Mouse (Mus musculus) liver, embryonic 15.5 days (tissue): ENCODE measurements around the gene Plcl2. TPM values are rescaled to one million over a fixed set of nuclear protein-coding genes. Genes with fewer than 3 reads are reported as not detected.
"Not testable (repeated sequence)": the region's sequence is repeated elsewhere in the genome, so short reads cannot be mapped to it uniquely, and the experiment has no call there.

Source experiments
- ATAC-seq: fragments of 200-750 bp; cut with Nextera tagmentation; 2 replicates; pipeline ENCODE4 v1.8.0; 2017; ENCODE audit warnings: moderate number of reproducible peaks, mild to moderate bottlenecking, moderate library complexity; ENCODE audit not compliant: insufficient read depth
- H3K27ac ChIP-seq: fragments of 300-500 bp; sonication (generic); replicated peaks from 2 replicates; pipeline ENCODE4 v1.5.1; 2015; ENCODE audit warnings: mild to moderate bottlenecking, inconsistent platforms
- H3K27me3 ChIP-seq: fragments of 300-500 bp; sonication (generic); 2 replicates; pipeline ENCODE4 v1.6.1; 2015; ENCODE audit warnings: mild to moderate bottlenecking, inconsistent platforms
- H3K36me3 ChIP-seq: fragments of 300-500 bp; sonication (generic); replicated peaks from 2 replicates; pipeline ENCODE4 v1.6.1; 2015; ENCODE audit warnings: moderate library complexity, mild to moderate bottlenecking, inconsistent platforms
- H3K4me1 ChIP-seq: fragments of 300-500 bp; sonication (generic); replicated peaks from 2 replicates; pipeline ENCODE4 v1.6.1; 2015; ENCODE audit warnings: inconsistent platforms
- H3K4me2 ChIP-seq: fragments of 300-500 bp; sonication (generic); 2 replicates; pipeline ENCODE4 v1.6.1; 2015; ENCODE audit warnings: moderate library complexity, mild to moderate bottlenecking, inconsistent platforms
- H3K4me3 ChIP-seq: fragments of 300-500 bp; sonication (generic); replicated peaks from 2 replicates; pipeline ENCODE4 v1.5.1; 2015; ENCODE audit warnings: mild to moderate bottlenecking, inconsistent platforms
- H3K9ac ChIP-seq: fragments of 300-500 bp; sonication (generic); 2 replicates; pipeline ENCODE4 v1.6.1; 2015; ENCODE audit warnings: moderate library complexity, mild to moderate bottlenecking, inconsistent platforms
- H3K9me3 ChIP-seq: fragments of 300-500 bp; sonication (generic); replicated peaks from 2 replicates; pipeline ENCODE4 v1.6.1; 2016; ENCODE audit warnings: inconsistent platforms
- WGBS: fragments of 180-500 bp; shearing (Covaris S2); methylation state at CpG from one replicate; pipeline ENCODE4 v1.1.7; 2015; ENCODE audit warnings: mixed read lengths; ENCODE audit not compliant: insufficient replicate concordance; 5-methylcytosine and 5-hydroxymethylcytosine counted together
- polyA plus RNA-seq: library from polyadenylated mRNA; unstranded; fragments of >200 nt; fragmentation: Nextera tagmentation; extraction: Ambion mirVana; gene quantifications from 2 replicates; pipeline ENCODE4 v1.2.1, GENCODE M21; 2015

The Plcl2 gene
- polyA plus RNA-seq, 1 experiment from 2014 or later, result 1.6 TPM

- H3K4me3 ChIP-seq, result no peak overlapping the region
- H3K4me2 ChIP-seq, result no peak overlapping the region
- no peak for ATAC-seq
- H3K9ac ChIP-seq, result no peak overlapping the region
- H3K4me1 ChIP-seq, result no peaks in the 10 kb centered on the region
- H3K27ac ChIP-seq, result no peak overlapping the region
- H3K36me3 ChIP-seq, result no peaks in the 10 kb centered on the region
- WGBS, result 45% methylated on average over 2 of the region's 2 CpGs
- H3K9me3 ChIP-seq, result no peaks in the 10 kb centered on the region
- H3K27me3 ChIP-seq, result no peaks in the 10 kb centered on the region
Measured at GRCm38 (mm10) chr17:50537786-50538185, 28.6 kb downstream of the Plcl2 start.

- Histone ChIP-seq H3K36me3 (no peaks in the 10 kb centered on the region), H3K4me2 (no peak overlapping the region), H3K4me1 (0 out of 2 replicates have a peak, but pooled peaks cover 4% of the 10 kb centered on the region), H3K9me3 (no peaks in the 10 kb centered on the region), H3K4me3 (no peak overlapping the region), H3K27me3 (no peaks in the 10 kb centered on the region), H3K27ac (no peak overlapping the region), H3K9ac (no peak overlapping the region)
- ATAC-seq, result no peak
- WGBS, result 49% methylated on average over 1 of the region's 1 CpGs
Measured at GRCm38 (mm10) chr17:50544860-50545259, 35.7 kb downstream of the Plcl2 start.

GRCm38 (mm10) chr17:50545274-50545673, 36.1 kb downstream of the Plcl2 start:
- 0 out of 2 replicates have a peak, but pooled peaks cover 4% of the 10 kb centered on the region for H3K4me1 ChIP-seq
- H3K9me3 ChIP-seq, result no peaks in the 10 kb centered on the region
- ATAC-seq, result peak; percentile 54
- no peak overlapping the region for H3K4me3 ChIP-seq
- no peak overlapping the region for H3K4me2 ChIP-seq
- 48% methylated on average over 6 of the region's 6 CpGs for WGBS
- H3K9ac ChIP-seq, result no peak overlapping the region
- no peaks in the 10 kb centered on the region for H3K27me3 ChIP-seq
- no peak overlapping the region for H3K27ac ChIP-seq
- no peaks in the 10 kb centered on the region for H3K36me3 ChIP-seq

- 40% methylated on average over 2 of the region's 2 CpGs for WGBS
- peaks cover 9% of the 10 kb centered on the region for H3K4me1 ChIP-seq
- no peak overlapping the region for H3K27ac ChIP-seq
- H3K4me3 ChIP-seq, result no peak overlapping the region
- no peaks in the 10 kb centered on the region for H3K27me3 ChIP-seq
- peak; percentile 52 for ATAC-seq
- no peaks in the 10 kb centered on the region for H3K36me3 ChIP-seq
- H3K9ac ChIP-seq, result no peak overlapping the region
- H3K9me3 ChIP-seq, result no peaks in the 10 kb centered on the region
- no peak overlapping the region for H3K4me2 ChIP-seq
Measured at GRCm38 (mm10) chr17:50552130-50552529, 42.9 kb downstream of the Plcl2 start.

DNA sequence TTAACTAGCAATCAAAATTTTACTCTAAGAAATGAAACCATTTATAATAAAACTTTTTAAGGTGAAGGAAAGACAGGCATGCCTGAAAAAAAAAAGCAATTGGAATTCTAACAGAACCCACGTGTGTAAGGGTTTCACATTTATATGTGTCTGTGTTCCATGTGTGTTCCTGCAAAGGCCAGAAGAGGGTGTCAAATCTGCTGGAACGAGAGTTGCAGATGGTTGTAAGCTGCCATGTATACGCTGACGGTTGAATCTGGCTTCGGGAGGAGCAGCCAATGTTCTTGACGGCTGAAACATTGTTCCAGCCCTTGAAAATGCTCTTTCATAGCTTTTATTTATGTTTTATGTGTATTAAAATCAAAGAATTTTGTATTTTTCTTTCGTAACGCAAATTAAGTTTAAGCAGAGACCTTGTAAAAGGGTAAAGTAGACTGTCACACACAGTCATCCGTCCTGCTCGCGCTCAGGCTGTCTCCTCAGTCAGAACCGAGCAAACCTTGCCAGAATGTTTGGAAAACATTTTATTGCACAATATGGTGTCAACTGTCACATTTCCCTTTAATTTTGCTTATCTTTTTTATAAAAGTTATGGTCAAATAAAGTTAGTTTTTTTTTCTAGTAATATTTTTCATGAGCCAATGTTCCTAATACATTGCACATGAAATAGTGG, 48.5 kb downstream of the Plcl2 start:
- 74% methylated on average over 12 of the region's 12 CpGs for WGBS
- Histone ChIP-seq H3K27me3 (no peaks in the 10 kb centered on the region), H3K4me3 (no peak overlapping the region), H3K9ac (no peak overlapping the region), H3K27ac (no peak overlapping the region), H3K4me2 (no peak overlapping the region), H3K36me3 (no peaks in the 10 kb centered on the region), H3K4me1 (no peaks in the 10 kb centered on the region), H3K9me3 (no peaks in the 10 kb centered on the region)
- no peak for ATAC-seq

DNA sequence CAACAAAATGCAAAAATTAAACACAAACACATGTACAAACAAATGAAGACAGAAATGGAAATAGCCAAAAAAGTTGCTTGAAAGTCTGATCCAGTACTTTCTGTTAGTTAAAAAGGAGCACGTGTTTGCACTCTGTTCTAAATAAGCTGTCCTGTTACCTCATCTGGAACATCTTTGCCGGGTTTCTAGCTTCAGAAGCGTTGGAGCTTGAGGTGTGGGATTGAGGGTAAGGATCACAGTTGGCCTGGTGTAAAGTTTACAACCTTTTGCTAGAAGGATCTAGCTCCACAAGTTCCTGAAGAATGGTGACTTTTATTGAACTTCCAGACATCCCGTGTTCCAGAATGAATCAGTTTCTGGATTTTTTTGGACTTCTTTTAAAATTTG, 49.0 kb downstream of the Plcl2 start:
- WGBS, result 65% methylated on average over 4 of the region's 4 CpGs
- H3K4me3 ChIP-seq, result no peak overlapping the region
- no peak overlapping the region for H3K9ac ChIP-seq
- no peaks in the 10 kb centered on the region for H3K4me1 ChIP-seq
- no peaks in the 10 kb centered on the region for H3K9me3 ChIP-seq
- no peak overlapping the region for H3K27ac ChIP-seq
- no peaks in the 10 kb centered on the region for H3K36me3 ChIP-seq
- H3K4me2 ChIP-seq, result no peak overlapping the region
- H3K27me3 ChIP-seq, result no peaks in the 10 kb centered on the region
- no peak for ATAC-seq

GRCm38 (mm10) chr17:50565376-50566123, 56.3 kb downstream of the Plcl2 start:
- no peak for ATAC-seq
- Histone ChIP-seq H3K27ac (no peak overlapping the region), H3K27me3 (no peaks in the 10 kb centered on the region), H3K4me1 (no peaks in the 10 kb centered on the region), H3K4me2 (no peak overlapping the region), H3K9me3 (no peaks in the 10 kb centered on the region), H3K36me3 (no peaks in the 10 kb centered on the region), H3K4me3 (no peak overlapping the region), H3K9ac (no peak overlapping the region)
- 50% methylated on average over 8 of the region's 8 CpGs for WGBS

DNA sequence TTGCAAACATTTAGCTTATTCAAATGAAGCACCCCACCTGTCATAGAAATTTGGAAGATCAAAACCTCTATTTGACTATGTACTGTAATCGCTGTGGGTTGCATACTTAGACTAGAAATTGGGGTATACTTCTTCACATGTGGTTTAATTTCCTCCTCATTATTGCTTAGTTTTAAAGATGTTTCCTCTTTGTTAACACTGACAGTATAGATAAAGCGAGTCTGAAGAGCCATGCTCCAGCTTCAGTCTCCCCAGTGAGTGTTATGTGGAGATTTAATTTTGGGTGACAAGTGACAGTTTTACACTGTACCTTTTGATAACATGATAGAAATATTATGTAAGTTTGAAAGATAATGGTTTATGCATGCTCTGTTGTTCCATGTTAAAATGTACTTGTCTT, 59.6 kb downstream of the Plcl2 start:
- no peak overlapping the region for H3K4me2 ChIP-seq
- H3K9me3 ChIP-seq, result no peaks in the 10 kb centered on the region
- no peaks in the 10 kb centered on the region for H3K4me1 ChIP-seq
- no peak for ATAC-seq
- WGBS, result 26% methylated on average over 2 of the region's 2 CpGs
- no peak overlapping the region for H3K9ac ChIP-seq
- H3K4me3 ChIP-seq, result no peak overlapping the region
- H3K27me3 ChIP-seq, result no peaks in the 10 kb centered on the region
- no peaks in the 10 kb centered on the region for H3K36me3 ChIP-seq
- no peak overlapping the region for H3K27ac ChIP-seq

DNA sequence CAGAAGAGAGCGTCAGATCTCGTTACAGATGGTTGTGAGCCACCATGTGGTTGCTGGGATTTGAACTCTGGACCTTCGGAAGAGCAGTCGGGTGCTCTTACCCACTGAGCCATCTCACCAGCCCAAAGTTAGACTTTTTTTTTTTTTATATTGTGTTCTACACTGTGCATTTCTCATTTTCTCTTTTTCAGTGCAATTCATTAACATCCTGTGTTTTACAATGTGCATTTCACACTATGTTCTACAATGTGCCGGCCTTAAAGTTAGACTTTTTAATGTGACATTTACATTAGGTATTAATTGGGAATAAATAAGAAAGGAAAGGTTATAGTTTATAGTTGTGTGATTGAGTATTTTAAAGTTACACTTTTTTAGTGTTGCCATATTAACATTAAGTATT, 61.0 kb downstream of the Plcl2 start:
- not testable (repeated sequence) for H3K27me3 ChIP-seq, H3K27ac ChIP-seq, H3K4me2 ChIP-seq, H3K4me1 ChIP-seq, H3K9me3 ChIP-seq, H3K36me3 ChIP-seq, H3K4me3 ChIP-seq, ATAC-seq, H3K9ac ChIP-seq
- 85% methylated on average over 5 of the region's 5 CpGs for WGBS

GRCm38 (mm10) chr17:50570681-50571398, 61.6 kb downstream of the Plcl2 start:
- ATAC-seq, result no peak
- 57% methylated on average over 5 of the region's 5 CpGs for WGBS
- no peak overlapping the region for H3K9ac ChIP-seq

DNA sequence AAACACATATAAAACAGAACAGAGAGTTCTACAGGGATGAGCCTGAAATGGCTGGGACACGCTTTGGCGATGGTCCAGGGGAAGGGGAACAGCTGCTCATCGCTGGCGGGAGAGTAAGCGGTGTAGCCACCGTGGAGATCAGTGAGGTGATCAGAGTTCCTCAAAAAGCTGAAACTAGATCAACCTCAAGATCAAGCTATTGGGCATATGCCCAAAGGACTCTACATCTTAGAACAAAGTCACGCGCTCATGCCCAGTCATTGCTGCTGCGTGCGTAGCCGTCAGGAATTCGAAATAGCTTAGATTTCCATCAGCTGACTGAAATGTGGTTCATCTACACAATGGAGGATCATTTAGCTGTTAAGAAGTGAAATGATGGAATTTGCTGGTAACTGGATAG, 65.0 kb downstream of the Plcl2 start:
- no peaks in the 10 kb centered on the region for H3K27me3 ChIP-seq
- H3K4me2 ChIP-seq, result no peak overlapping the region
- H3K36me3 ChIP-seq, result no peaks in the 10 kb centered on the region
- no peaks in the 10 kb centered on the region for H3K9me3 ChIP-seq
- 82% methylated on average over 12 of the region's 12 CpGs for WGBS
- no peak for ATAC-seq
- no peak overlapping the region for H3K4me3 ChIP-seq
- no peaks in the 10 kb centered on the region for H3K4me1 ChIP-seq
- H3K27ac ChIP-seq, result no peak overlapping the region
- H3K9ac ChIP-seq, result no peak overlapping the region

More at GRCm38 (mm10) chr17:50570681-50571398, 61.6 kb downstream of the Plcl2 start:
- H3K4me1 ChIP-seq, result no peaks in the 10 kb centered on the region
- H3K4me2 ChIP-seq, result no peak overlapping the region
- H3K9me3 ChIP-seq, result no peaks in the 10 kb centered on the region
- H3K4me3 ChIP-seq, result no peak overlapping the region
- H3K27ac ChIP-seq, result no peak overlapping the region
- H3K36me3 ChIP-seq, result no peaks in the 10 kb centered on the region
- H3K27me3 ChIP-seq, result no peaks in the 10 kb centered on the region
